Mouse (Mus musculus) heart, embryonic 12.5 days (tissue): ENCODE data around the gene Entpd1. TPM values are rescaled to one million over a fixed set of nuclear protein-coding genes. Genes with fewer than 3 reads are reported as not detected.

ENCODE experiments used
- ATAC-seq: fragments of 200-750 bp; cut with Nextera tagmentation; 2 replicates; pipeline ENCODE4 v1.8.0; 2017; ENCODE audit warnings: moderate TSS enrichment, moderate library complexity; ENCODE audit not compliant: insufficient number of reproducible peaks, low FRiP score
- H3K27ac ChIP-seq: fragments of 300-500 bp; sonication (generic); 2 replicates; pipeline ENCODE4 v1.5.1; 2016; ENCODE audit warnings: mild to moderate bottlenecking, moderate library complexity; ENCODE audit not compliant: poor library complexity, severe bottlenecking
- H3K27me3 ChIP-seq: fragments of 300-500 bp; sonication (generic); replicated peaks from 2 replicates; pipeline ENCODE4 v1.6.1; 2016; ENCODE audit warnings: mild to moderate bottlenecking, moderate library complexity
- H3K36me3 ChIP-seq: fragments of 300-500 bp; sonication (generic); 2 replicates; pipeline ENCODE4 v1.6.1; 2016; ENCODE audit warnings: mild to moderate bottlenecking, moderate library complexity
- H3K4me1 ChIP-seq: fragments of 300-500 bp; sonication (generic); replicated peaks from 2 replicates; pipeline ENCODE4 v1.6.1; 2016; ENCODE audit warnings: mild to moderate bottlenecking
- H3K4me2 ChIP-seq: fragments of 300-500 bp; sonication (generic); 2 replicates; pipeline ENCODE4 v1.6.1; 2016; ENCODE audit warnings: mild to moderate bottlenecking, moderate library complexity
- H3K4me3 ChIP-seq: fragments of 300-500 bp; sonication (generic); 2 replicates; pipeline ENCODE4 v1.5.1; 2016; ENCODE audit warnings: mild to moderate bottlenecking
- H3K9ac ChIP-seq: fragments of 300-500 bp; sonication (generic); 2 replicates; pipeline ENCODE4 v1.6.1; 2016; ENCODE audit warnings: mild to moderate bottlenecking, moderate library complexity
- H3K9me3 ChIP-seq: fragments of 300-500 bp; sonication (generic); replicated peaks from 2 replicates; pipeline ENCODE4 v1.6.1; 2016; ENCODE audit warnings: mild to moderate bottlenecking, moderate library complexity
- WGBS: fragments of 180-500 bp; shearing (Covaris S2); methylation state at CpG from one replicate; pipeline ENCODE4 v1.1.7; 2016; 5-methylcytosine and 5-hydroxymethylcytosine counted together
- polyA plus RNA-seq: library from polyadenylated mRNA; unstranded; fragments of >200 nt; fragmentation: Nextera tagmentation; extraction: Ambion mirVana; gene quantifications from 2 replicates; pipeline ENCODE4 v1.2.1, GENCODE M21; 2016

Gene Entpd1
- polyA plus RNA-seq, 1 experiment from 2014 or later: 10.9 TPM

DNA sequence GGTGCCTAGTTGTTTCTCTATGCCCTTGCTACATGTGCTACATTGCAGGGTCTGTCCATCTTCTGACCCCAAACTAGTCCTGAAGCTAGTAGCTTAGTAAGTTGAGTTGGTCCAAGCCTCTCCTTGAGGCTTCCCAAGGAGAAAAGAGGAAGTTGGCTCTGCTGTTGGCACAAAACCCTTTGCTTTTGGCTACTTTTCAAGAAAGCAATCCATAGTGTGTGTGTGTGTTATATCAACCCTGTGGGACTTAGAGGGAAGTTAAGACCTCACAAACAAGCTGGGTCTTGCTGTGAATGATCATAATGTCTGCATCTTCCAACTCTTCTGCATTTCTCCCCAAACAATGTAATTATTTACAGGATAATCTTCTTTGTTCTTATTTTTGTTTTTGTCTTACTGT is 16.8 kb downstream of the Entpd1 start:
- ATAC-seq: no peak
- H3K9ac ChIP-seq: no peak overlapping the region
- no peaks in the 10 kb centered on the region for H3K4me1 ChIP-seq
- H3K4me2 ChIP-seq: no peak overlapping the region
- no peaks in the 10 kb centered on the region for H3K27me3 ChIP-seq
- no peak overlapping the region for H3K4me3 ChIP-seq
- H3K36me3 ChIP-seq: no peaks in the 10 kb centered on the region
- H3K27ac ChIP-seq: no peak overlapping the region
- no peaks in the 10 kb centered on the region; the same call in 1 of the 2 replicates for H3K9me3 ChIP-seq

DNA sequence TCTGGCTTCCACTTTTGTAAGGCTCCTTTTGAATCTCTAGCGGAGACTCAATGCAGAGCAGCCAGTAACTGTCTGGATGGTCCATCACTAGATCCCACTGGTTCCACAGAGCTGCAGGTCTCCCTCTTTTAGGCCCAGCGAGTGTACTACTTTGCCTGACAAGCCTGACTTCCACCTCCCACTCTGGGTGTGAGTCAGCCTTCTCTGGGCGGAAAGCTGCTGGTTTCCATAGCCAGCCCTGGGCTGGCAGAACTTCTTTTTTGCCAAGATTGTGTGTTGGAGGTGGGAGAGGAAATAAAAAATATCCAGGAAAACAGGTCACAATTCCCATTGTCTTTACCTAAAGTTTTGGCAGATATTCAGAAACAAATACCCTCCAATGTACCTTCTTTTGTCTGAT is 17.9 kb downstream of the Entpd1 start:
- no peak overlapping the region for H3K27ac ChIP-seq
- H3K4me1 ChIP-seq: no peaks in the 10 kb centered on the region
- H3K36me3 ChIP-seq: no peaks in the 10 kb centered on the region
- H3K4me2 ChIP-seq: no peak overlapping the region
- no peak overlapping the region for H3K9ac ChIP-seq
- H3K27me3 ChIP-seq: no peaks in the 10 kb centered on the region
- 71% methylated on average over 3 of the region's 3 CpGs for WGBS
- no peak overlapping the region for H3K4me3 ChIP-seq
- H3K9me3 ChIP-seq: no peaks in the 10 kb centered on the region; the same call in 1 of the 2 replicates
- no peak for ATAC-seq

DNA sequence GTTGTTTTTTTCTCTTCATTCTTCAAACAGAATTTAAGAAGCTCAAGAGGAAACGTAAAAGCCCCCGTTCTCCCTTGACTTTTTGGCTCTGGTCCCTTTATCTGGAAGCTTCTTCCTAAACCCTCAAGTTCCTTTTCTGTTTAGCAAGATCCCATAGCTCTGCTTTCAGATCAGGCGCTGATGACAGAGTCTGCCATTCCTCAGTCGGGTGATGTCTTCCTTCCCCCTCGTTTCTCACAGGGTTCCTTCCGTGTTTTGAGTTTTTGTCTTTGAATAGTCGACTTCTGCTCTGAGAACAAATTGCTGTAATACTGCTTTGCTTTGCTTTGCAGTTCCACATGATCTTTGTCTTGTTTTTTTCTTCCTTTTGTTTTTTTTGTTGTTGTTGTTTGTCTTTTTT is 18.4 kb downstream of the Entpd1 start:
- Histone ChIP-seq H3K4me3 (no peak overlapping the region), H3K36me3 (no peaks in the 10 kb centered on the region), H3K4me1 (no peaks in the 10 kb centered on the region), H3K9me3 (no peaks in the 10 kb centered on the region; the same call in 1 of the 2 replicates), H3K9ac (no peak overlapping the region), H3K27ac (no peak overlapping the region), H3K4me2 (no peak overlapping the region), H3K27me3 (no peaks in the 10 kb centered on the region)
- ATAC-seq: no peak
- 49% methylated on average over 7 of the region's 7 CpGs for WGBS

DNA sequence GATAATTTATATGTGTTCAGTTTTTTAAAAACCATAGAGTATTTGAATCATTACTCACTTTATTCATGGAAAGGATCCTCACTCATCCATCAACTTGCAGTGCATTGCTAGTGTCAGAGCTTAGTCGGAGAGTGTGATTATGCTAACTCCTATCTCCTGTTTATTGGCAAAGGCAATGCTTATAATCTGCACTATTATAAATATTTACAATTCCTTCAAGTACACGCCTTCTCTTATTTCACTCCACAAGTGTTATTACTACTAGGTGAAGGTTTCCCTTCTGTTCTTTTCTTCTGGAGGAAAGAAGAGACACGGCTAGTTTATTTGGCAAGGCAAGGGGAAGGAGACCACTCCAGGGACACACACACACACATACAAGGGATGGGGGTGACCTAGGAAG is 20.0 kb downstream of the Entpd1 start:
- no peak for ATAC-seq
- Histone ChIP-seq H3K36me3 (no peaks in the 10 kb centered on the region), H3K9ac (no peak overlapping the region), H3K27me3 (no peaks in the 10 kb centered on the region), H3K27ac (no peak overlapping the region), H3K4me3 (no peak overlapping the region), H3K4me2 (no peak overlapping the region), H3K4me1 (no peaks in the 10 kb centered on the region), H3K9me3 (no peaks in the 10 kb centered on the region; the same call in 1 of the 2 replicates)
- 65% methylated on average over 3 of the region's 3 CpGs for WGBS

DNA sequence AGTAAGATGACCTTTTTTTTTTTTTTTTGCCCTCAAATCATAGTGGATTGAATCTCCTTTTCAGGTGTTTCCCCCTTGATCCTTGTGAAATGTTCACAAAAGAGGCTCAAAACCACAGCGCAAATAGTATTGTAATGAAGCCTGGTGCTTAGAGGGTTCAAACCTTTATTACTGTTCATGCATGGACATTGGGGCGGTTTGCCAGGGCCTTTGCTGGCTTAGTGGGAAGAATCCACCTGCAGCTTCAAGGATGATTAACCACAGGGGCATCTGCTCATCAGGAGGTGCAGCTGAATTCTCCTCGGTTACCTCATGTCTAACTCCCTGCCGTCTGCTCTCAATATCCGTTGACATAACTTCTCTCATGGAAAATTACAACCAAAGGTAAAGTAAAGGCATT is 20.5 kb downstream of the Entpd1 start:
- Histone ChIP-seq H3K9ac (no peak overlapping the region), H3K4me2 (no peak overlapping the region), H3K4me1 (no peaks in the 10 kb centered on the region), H3K4me3 (no peak overlapping the region), H3K27ac (no peak overlapping the region), H3K36me3 (no peaks in the 10 kb centered on the region), H3K9me3 (no peaks in the 10 kb centered on the region; the same call in 1 of the 2 replicates), H3K27me3 (no peaks in the 10 kb centered on the region)
- no peak for ATAC-seq
- 86% methylated on average over 5 of the region's 5 CpGs for WGBS

DNA sequence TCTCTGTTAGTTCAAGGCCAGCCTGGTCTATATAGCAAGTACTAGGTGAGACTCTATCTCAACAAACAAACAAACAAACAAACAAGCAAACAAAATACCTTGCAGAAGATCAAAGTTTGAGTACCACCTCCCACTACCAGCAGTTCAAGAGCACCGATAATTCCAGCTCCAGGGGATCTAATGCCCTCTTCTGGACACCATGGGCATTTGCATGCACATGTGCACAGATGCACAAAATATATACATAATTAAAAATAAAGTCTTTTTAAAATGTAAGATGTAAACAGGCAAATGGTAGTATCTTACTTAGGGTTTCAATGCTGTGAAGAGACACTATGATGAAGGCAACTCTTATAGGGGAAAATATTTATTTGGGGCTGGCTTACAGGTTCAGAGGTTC is 21.0 kb downstream of the Entpd1 start:
- H3K4me2 ChIP-seq: no peak overlapping the region
- 80% methylated on average over 1 of the region's 1 CpGs for WGBS
- ATAC-seq: no peak

DNA sequence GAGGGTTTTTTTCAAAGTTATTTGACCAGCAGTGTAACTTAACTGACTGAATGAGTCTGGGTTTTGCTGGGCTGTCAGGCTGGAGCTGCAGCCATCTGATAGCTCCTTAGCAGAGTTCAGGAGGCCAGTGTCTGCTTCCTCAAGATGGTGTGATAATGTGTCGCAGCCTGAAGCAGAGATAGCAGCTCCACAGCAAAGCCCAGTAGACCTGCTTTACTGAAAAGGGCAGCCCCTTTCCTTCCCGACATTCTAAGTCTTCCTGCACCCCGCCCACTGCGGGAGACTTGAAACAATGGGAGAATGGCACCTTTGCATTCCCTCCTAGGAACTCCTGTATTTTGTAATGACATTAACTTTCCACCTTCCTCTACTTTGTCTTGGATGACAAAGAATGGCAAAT is 24.9 kb downstream of the Entpd1 start:
- Histone ChIP-seq H3K9me3 (no peaks in the 10 kb centered on the region), H3K4me2 (no peak overlapping the region), H3K4me1 (no peaks in the 10 kb centered on the region), H3K9ac (no peak overlapping the region), H3K27me3 (no peaks in the 10 kb centered on the region), H3K36me3 (no peaks in the 10 kb centered on the region), H3K4me3 (no peak overlapping the region), H3K27ac (peak overlapping the region; percentile 36; the same call in 1 of the 2 replicates)
- no peak for ATAC-seq
- 27% methylated on average over 4 of the region's 4 CpGs for WGBS

More for the DNA sequence above, 21.0 kb downstream of the Entpd1 start:
- H3K36me3 ChIP-seq: no peaks in the 10 kb centered on the region
- H3K27ac ChIP-seq: no peak overlapping the region
- H3K27me3 ChIP-seq: no peaks in the 10 kb centered on the region
- no peaks in the 10 kb centered on the region for H3K4me1 ChIP-seq
- H3K4me3 ChIP-seq: no peak overlapping the region
- H3K9ac ChIP-seq: no peak overlapping the region
- no peaks in the 10 kb centered on the region; the same call in 1 of the 2 replicates for H3K9me3 ChIP-seq

DNA sequence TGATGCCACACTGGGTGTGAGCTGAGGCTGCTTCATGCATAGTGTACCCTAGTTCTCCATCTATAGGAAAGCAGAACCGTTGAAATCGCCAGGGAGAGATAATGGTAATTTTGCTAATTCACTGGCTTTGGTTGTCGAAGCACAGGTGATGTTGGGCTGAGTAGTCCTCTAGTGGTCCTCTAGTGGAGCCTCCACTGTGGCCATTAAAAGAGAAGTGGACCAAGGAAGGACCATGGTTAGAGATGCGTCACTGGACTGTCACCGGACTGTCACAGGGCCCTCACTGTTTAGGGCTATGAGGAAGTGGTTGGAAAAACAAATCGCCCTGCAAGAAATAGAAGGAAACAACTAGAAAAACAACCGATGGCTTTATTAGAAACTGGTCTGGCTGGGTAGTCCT is 25.4 kb downstream of the Entpd1 start:
- 77% methylated on average over 7 of the region's 7 CpGs for WGBS
- no peak overlapping the region for H3K9ac ChIP-seq
- no peak overlapping the region for H3K27ac ChIP-seq
- no peaks in the 10 kb centered on the region for H3K27me3 ChIP-seq
- no peak overlapping the region for H3K4me2 ChIP-seq
- no peak overlapping the region for H3K4me3 ChIP-seq
- H3K9me3 ChIP-seq: no peaks in the 10 kb centered on the region
- H3K36me3 ChIP-seq: no peaks in the 10 kb centered on the region
- H3K4me1 ChIP-seq: no peaks in the 10 kb centered on the region
- ATAC-seq: no peak

DNA sequence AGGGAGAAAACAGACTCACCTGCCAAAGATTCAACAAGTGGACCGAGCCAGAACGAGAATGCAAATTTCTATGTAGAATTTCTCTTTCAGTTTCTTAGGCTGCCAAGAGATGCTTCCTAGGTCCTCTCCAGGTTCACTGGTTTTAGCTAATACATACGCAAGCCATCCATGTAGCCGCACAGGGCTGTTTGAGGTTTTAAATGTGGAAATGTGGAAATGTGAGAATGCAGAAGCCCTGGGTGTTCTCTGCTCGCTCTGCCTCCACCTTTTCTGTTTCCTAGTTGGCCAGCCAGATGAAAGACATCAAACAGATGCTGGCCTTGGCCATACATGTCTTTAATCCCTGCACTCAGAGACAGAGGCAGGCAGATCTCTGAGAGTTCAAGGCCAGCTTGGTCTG is 26.4 kb downstream of the Entpd1 start:
- Histone ChIP-seq H3K4me1 (no peaks in the 10 kb centered on the region), H3K4me3 (no peak overlapping the region), H3K27ac (no peak overlapping the region), H3K27me3 (no peaks in the 10 kb centered on the region), H3K9ac (no peak overlapping the region), H3K4me2 (no peak overlapping the region), H3K9me3 (no peaks in the 10 kb centered on the region), H3K36me3 (no peaks in the 10 kb centered on the region)
- WGBS: 86% methylated on average over 5 of the region's 5 CpGs
- no peak for ATAC-seq

DNA sequence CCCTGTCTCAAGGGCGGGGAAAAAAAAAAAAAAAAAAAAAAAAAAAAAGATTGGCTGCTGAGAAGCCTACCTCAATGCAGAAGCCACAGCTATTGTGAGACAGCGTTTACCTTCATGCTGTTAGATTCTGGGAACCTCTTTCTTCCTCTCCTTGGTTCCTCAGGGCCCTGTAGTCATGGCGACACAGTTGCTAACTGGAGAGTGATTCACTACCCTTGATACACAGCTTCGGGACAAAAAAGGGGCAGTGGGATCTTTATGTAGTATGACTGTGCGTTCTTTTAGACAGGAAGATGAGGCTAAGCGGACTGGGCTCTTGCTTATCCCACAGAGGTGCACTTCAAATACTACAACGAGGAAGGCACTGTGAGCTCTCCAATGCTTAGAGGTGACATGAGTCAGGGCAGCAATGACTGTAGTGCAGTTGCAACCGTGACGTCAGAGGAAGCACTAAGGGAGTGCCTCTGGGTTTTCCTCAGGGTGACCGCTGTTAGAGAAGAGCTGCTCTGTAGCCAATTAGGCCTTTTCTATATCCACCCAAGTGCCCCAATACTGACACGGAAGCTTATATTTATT is 27.7 kb downstream of the Entpd1 start:
- H3K36me3 ChIP-seq: no peaks in the 10 kb centered on the region
- H3K4me3 ChIP-seq: no peak overlapping the region
- no peaks in the 10 kb centered on the region for H3K27me3 ChIP-seq
- no peaks in the 10 kb centered on the region for H3K4me1 ChIP-seq
- H3K27ac ChIP-seq: no peak overlapping the region
- no peaks in the 10 kb centered on the region for H3K9me3 ChIP-seq
- H3K9ac ChIP-seq: no peak overlapping the region
- H3K4me2 ChIP-seq: no peak overlapping the region
- 76% methylated on average over 11 of the region's 11 CpGs for WGBS
- ATAC-seq: no peak

DNA sequence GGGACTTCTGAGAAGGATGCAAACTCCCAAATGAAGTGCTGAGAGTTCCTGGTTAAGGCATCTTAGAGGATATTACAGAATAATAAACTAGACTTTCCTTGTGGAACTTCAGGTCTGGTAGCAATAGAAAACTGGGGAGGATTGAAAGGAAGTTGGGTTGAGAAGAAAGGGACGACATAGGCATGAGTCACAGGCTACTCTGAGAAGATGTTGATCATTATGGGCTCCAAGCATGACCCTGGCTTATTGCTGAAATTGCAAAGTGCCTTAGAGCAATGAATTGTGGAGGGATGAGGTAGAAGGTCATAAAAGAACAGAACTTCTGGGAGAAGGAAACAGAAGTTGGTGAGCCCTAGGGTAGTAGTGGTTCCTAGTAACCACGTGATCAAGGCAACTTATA is 28.6 kb downstream of the Entpd1 start:
- no peak for ATAC-seq
- WGBS: 68% methylated on average over 2 of the region's 2 CpGs
- Histone ChIP-seq H3K9me3 (no peaks in the 10 kb centered on the region), H3K36me3 (no peaks in the 10 kb centered on the region), H3K4me2 (no peak overlapping the region), H3K9ac (no peak overlapping the region), H3K27ac (no peak overlapping the region), H3K27me3 (no peaks in the 10 kb centered on the region), H3K4me3 (no peak overlapping the region), H3K4me1 (peaks cover under 1% of the 10 kb centered on the region; the same call in 1 of the 2 replicates)

DNA sequence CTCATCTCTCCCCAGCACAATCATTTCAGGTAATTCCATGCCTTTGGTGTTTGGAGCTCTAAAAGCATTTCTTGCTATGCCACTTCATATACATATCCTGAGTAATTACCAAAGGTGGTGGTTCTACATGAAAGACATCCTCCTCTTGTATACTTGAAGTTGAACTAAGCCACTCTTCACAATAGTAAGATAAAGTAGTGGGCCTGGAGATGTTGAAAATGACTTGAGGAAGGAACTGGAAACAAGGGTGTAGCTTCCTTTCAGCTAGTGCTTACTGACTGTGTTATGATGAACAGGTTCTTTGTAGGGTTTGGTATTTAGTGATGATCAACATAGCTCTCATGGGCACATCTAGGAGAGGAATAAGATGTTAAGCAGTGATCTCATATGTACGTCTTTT is 31.7 kb downstream of the Entpd1 start:
- Histone ChIP-seq H3K4me2 (no peak overlapping the region), H3K27me3 (no peaks in the 10 kb centered on the region), H3K36me3 (no peaks in the 10 kb centered on the region), H3K4me3 (no peak overlapping the region), H3K9me3 (no peaks in the 10 kb centered on the region), H3K4me1 (peaks cover 17% of the 10 kb centered on the region), H3K9ac (no peak overlapping the region), H3K27ac (no peak overlapping the region)
- WGBS: 76% methylated on average over 1 of the region's 1 CpGs
- ATAC-seq: no peak
